Mouse (Mus musculus) cerebellum, adult 2 months (tissue): ENCODE measurements around the gene Bcl2l13.
"Not testable (repeated sequence)": the region's sequence is repeated elsewhere in the genome, so short reads cannot be mapped to it uniquely, and the experiment has no call there.

Source experiments
- CTCF ChIP-seq: fragments of 200-500 bp; IDR thresholded peaks from 2 replicates; pipeline ENCODE4 v1.5.1; 2011; ENCODE audit warnings: low read depth, mild to moderate bottlenecking, control low read depth, low read length, moderate library complexity, borderline replicate concordance; ENCODE audit not compliant: insufficient read depth
- POLR2A ChIP-seq: fragments of 200-500 bp; IDR thresholded peaks from 2 replicates; pipeline ENCODE4 v1.6.1; 2011; ENCODE audit warnings: low read length, control low read depth, borderline replicate concordance; ENCODE audit not compliant: insufficient read depth

DNA sequence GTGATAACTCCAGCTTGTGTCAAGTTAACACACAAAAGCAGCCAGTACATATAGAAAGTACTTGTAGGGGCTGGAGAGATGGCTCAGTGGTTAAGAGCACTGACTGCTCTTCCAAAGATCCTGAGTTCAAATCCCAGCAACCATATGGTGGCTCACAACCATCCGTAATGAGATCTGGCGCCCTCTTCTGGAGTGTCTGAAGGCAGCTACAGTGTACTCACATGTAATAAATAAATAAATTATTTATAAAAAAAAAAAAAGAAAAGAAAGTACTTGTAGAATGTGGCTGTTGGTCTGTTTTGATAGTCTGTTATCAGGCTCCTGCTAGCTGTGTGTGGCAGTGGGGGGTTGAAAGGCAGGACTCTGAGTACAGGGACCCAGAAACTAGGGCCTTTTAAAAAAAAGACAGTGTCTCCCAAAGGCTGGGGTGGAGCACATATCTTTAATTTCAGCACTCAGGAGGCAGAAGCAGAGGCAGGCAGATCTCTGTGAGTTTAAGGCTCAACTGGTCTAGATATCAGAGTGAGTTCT, 88.8 kb downstream of the Bcl2l13 start:
- TF ChIP-seq POLR2A, CTCF: not testable (repeated sequence)
